In genomic region chr13:19902786-19903185, GRCm38 (mm10) we compare ENCODE assay signal across 23 mouse cellular contexts.
"Had no signal": no experiment of that assay in that cellular context is flagged by ENCODE, and none has a peak within 500 bp of the region (broad histone marks: within the 10 kb centered on the region; RNA-seq: fewer than 3 reads in every experiment).

No protein-coding gene starts in this region.

- DNase-seq: kidney, postnatal 14 days; layer of hippocampus, adult 9-11 months; liver; lung, adult 18-20 months; lung, postnatal 10 days; lung, postnatal 36 days; right cerebral cortex, postnatal 4 days; thymus, adult 2 months; thymus, postnatal 14 days; thymus, postnatal 4 days had no signal

- H3K4me1 ChIP-seq: limb, embryonic 10.5 days; limb, embryonic 13.5 days; liver, embryonic 12.5 days; liver, embryonic 15.5 days; lung, embryonic 15.5 days; megakaryocyte, embryonic 14.5 days; midbrain, embryonic 10.5 days; midbrain, embryonic 13.5 days; neural tube, embryonic 13.5 days had no signal

- H3K9me3 ChIP-seq: limb, embryonic 10.5 days; limb, embryonic 13.5 days; liver, embryonic 12.5 days; liver, embryonic 15.5 days; lung, embryonic 15.5 days; megakaryocyte, embryonic 14.5 days; midbrain, embryonic 10.5 days; midbrain, embryonic 13.5 days; neural tube, embryonic 13.5 days had no signal

- H3K27me3 ChIP-seq: limb, embryonic 13.5 days; liver, embryonic 12.5 days; liver, embryonic 15.5 days; lung, embryonic 15.5 days; megakaryocyte, embryonic 14.5 days; midbrain, embryonic 13.5 days had no signal

- H3K9ac ChIP-seq: limb, embryonic 13.5 days; liver, embryonic 12.5 days; liver, embryonic 15.5 days; lung, embryonic 15.5 days; midbrain, embryonic 13.5 days; neural tube, embryonic 13.5 days had no signal

- H3K4me2 ChIP-seq: limb, embryonic 13.5 days; liver, embryonic 12.5 days; liver, embryonic 15.5 days; lung, embryonic 15.5 days; midbrain, embryonic 13.5 days; neural tube, embryonic 13.5 days had no signal

- H3K4me3 ChIP-seq: layer of hippocampus, adult 2 months; limb, embryonic 10.5 days; limb, embryonic 13.5 days; liver, embryonic 12.5 days; liver, embryonic 15.5 days; lung, embryonic 15.5 days; megakaryocyte, embryonic 14.5 days; midbrain, embryonic 10.5 days; midbrain, embryonic 13.5 days; myocyte; neural tube, embryonic 13.5 days had no signal

- ATAC-seq: liver, embryonic 12.5 days; midbrain, embryonic 13.5 days; midbrain, embryonic 16.5 days had no signal

- H3K36me3 ChIP-seq: limb, embryonic 10.5 days; limb, embryonic 13.5 days; liver, embryonic 12.5 days; liver, embryonic 15.5 days; lung, embryonic 15.5 days; midbrain, embryonic 10.5 days; midbrain, embryonic 13.5 days; neural tube, embryonic 13.5 days had no signal

- H3K27ac ChIP-seq: layer of hippocampus, adult 2 months; limb, embryonic 10.5 days; limb, embryonic 13.5 days; liver, embryonic 12.5 days; liver, embryonic 15.5 days; lung, embryonic 15.5 days; midbrain, embryonic 10.5 days; midbrain, embryonic 13.5 days; neural tube, embryonic 13.5 days; stomach, postnatal 0 days had no signal
